Mouse (Mus musculus) lung, postnatal 0 days (tissue): ENCODE results near the gene Celf2. TPM values are rescaled to one million over a fixed set of nuclear protein-coding genes. Genes with fewer than 3 reads are reported as not detected.

Experiments
- ATAC-seq: fragments of 200-750 bp; cut with Nextera tagmentation; 2 replicates; pipeline ENCODE4 v1.8.0; 2017; ENCODE audit warnings: moderate library complexity
- DNase-seq: peaks from one replicate; pipeline ENCODE4 v3.0.0-alpha.2; 2016; ENCODE audit warnings: low spot score
- H3K27ac ChIP-seq: fragments of 300-500 bp; sonication (generic); 2 replicates; pipeline ENCODE4 v1.5.1; 2014; ENCODE audit warnings: antibody characterized with exemption, mild to moderate bottlenecking, low read length, mixed read lengths
- H3K27me3 ChIP-seq: fragments of 300-500 bp; sonication (generic); replicated peaks from 2 replicates; pipeline ENCODE4 v1.6.1; 2014; ENCODE audit warnings: low read length, mixed read lengths; ENCODE audit not compliant: insufficient read depth
- H3K36me3 ChIP-seq: fragments of 300-500 bp; sonication (generic); 2 replicates; pipeline ENCODE4 v1.6.1; 2014; ENCODE audit warnings: low read length, mixed read lengths; ENCODE audit not compliant: insufficient read depth
- H3K4me1 ChIP-seq: fragments of 300-500 bp; sonication (generic); 2 replicates; pipeline ENCODE4 v1.6.1; 2014; ENCODE audit warnings: antibody characterized with exemption, low read depth, low read length, mixed read lengths; ENCODE audit not compliant: insufficient read depth
- H3K4me2 ChIP-seq: fragments of 300-500 bp; sonication (generic); replicated peaks from 2 replicates; pipeline ENCODE4 v1.6.1; 2014; ENCODE audit warnings: low read depth, mild to moderate bottlenecking, low read length, moderate library complexity, mixed read lengths
- H3K4me3 ChIP-seq: fragments of 300-500 bp; sonication (generic); 2 replicates; pipeline ENCODE4 v1.5.1; 2014; ENCODE audit warnings: low read depth, low read length
- H3K9ac ChIP-seq: fragments of 300-500 bp; sonication (generic); replicated peaks from 2 replicates; pipeline ENCODE4 v1.6.1; 2014; ENCODE audit warnings: low read depth, mild to moderate bottlenecking
- H3K9me3 ChIP-seq: fragments of 300-500 bp; sonication (generic); 2 replicates; pipeline ENCODE4 v1.6.1; 2016; ENCODE audit warnings: low read length, mixed read lengths
- CTCF ChIP-seq: IDR thresholded peaks from 2 replicates; pipeline ENCODE4 v1.5.1; 2016; ENCODE audit warnings: antibody characterized with exemption, mild to moderate bottlenecking
- EP300 ChIP-seq: IDR thresholded peaks from 2 replicates; pipeline ENCODE4 v1.6.1; 2016; ENCODE audit warnings: antibody characterized with exemption, mild to moderate bottlenecking, control low read depth
- WGBS: fragments of 180-500 bp; shearing (Covaris S2); extraction: QIAGEN DNeasy Blood & Tissue Kit; methylation state at CpG from one replicate; pipeline ENCODE4 v1.1.7; 2014; 5-methylcytosine and 5-hydroxymethylcytosine counted together
- polyA plus RNA-seq: library from polyadenylated mRNA; unstranded; fragments of >200 nt; fragmentation: Nextera tagmentation; extraction: Ambion mirVana; gene quantifications from 2 replicates; pipeline ENCODE4 v1.2.1, GENCODE M21; 2015

Gene Celf2
- polyA plus RNA-seq, 1 experiment from 2014 or later: 49.6 TPM

DNA sequence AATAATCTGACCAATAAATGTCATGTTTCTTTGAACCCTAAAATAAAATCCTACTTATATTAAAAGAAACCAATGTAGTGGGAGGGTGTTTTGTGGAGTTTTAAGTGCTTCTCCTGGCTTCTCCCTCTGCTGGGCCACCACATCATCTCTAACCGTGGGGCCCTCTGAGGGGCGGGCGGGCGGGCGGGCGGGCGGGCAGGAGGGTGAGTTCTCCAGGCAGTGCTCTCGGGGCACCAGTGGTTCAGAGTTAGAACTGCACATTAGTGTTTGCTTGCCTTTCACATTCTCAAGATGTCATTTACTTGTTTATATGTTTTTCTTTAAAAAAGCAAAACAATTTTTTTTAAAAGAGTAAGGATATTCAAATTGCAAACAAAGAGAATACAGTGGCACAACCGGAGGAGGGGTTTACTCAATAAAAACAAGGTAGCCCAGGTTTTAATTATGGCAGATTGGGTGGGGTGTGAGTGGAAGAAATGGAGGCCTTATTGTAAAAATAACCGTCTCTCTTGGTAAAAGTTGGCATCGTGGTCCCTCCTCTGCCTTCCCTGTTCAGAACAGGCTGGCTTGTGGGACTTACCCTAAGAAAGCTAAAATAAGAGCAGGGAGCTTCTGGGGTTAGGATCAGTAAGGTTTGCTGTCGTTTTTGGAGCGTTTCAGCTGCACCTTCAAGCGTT, 962.8 kb downstream of the Celf2 start:
- ATAC-seq (no peak), DNase-seq (no peak)
- TF ChIP-seq EP300 (no peak), CTCF (no peak)
- no peaks in the 10 kb centered on the region for H3K4me1 ChIP-seq
- no peak overlapping the region for H3K4me2 ChIP-seq
- no peak overlapping the region for H3K9ac ChIP-seq
- H3K9me3 ChIP-seq: no peaks in the 10 kb centered on the region
- no peak overlapping the region for H3K27ac ChIP-seq
- WGBS: 77% methylated on average over 14 of the region's 14 CpGs
- no peaks in the 10 kb centered on the region for H3K27me3 ChIP-seq
- H3K36me3 ChIP-seq: no peaks in the 10 kb centered on the region; the same call in 1 of the 2 replicates
- no peak overlapping the region for H3K4me3 ChIP-seq

DNA sequence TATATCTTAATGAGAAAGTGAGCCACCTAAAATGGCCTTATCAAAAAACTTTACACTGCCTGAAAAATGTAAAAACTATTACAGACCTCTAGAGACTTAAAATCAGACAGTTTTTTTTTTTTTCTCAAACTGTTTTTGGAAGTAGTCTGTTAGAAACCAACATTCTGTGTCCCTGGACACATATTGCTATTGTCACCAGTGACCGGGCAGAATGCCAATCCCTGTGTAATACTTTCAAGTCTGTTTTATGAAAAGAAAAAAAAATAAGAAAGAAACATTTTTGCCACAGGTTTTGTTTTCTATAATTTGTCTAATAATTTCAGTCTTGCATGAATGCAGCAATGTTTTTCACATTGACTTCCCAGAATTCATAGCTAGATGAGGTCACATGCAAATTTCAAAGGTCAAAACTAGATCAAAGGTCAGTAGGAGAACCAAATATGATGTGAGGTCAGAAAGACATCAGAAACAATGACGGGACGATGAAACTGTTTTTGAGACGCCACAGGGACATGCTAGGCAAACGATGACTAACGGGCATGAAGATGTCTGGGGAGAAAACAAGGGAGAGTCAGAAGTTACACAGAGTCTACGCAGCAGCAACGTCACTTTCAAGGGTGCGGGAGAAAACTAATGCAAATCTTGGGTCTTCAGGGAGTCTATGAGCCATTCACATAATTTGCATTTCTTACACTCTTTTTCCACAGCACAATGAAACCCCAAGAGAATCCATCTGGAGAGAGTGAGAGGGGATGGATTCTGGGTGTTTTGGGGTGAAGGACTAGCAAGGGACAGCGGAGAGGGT, 964.0 kb downstream of the Celf2 start:
- Histone ChIP-seq H3K9ac (no peak overlapping the region), H3K4me1 (no peaks in the 10 kb centered on the region), H3K36me3 (no peaks in the 10 kb centered on the region; the same call in 1 of the 2 replicates), H3K9me3 (no peaks in the 10 kb centered on the region), H3K4me3 (no peak overlapping the region), H3K27me3 (no peaks in the 10 kb centered on the region), H3K27ac (no peak overlapping the region), H3K4me2 (no peak overlapping the region)
- DNase-seq (peak; percentile 43), ATAC-seq (no peak)
- WGBS: 83% methylated on average over 10 of the region's 10 CpGs
- TF ChIP-seq CTCF: no peak
- TF ChIP-seq EP300: no peak

DNA sequence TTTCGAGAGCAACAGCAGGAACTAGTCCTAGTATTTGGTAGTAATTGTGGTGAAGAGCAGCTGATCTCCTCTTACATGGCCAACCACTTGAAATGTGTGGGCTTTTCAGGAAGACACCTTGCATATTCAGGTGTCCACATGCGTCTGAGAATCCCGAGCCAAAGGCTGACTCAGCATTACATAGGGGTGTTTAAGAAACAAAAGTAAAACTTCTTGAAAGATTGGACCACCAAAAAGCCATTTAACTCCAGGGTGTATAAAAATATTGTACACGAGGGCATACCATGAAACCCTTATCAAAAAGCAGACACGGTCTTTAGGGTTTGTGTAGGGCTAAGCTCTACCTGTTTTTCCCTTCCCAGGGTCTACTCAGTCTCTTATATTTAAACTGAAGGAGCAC, 965.7 kb downstream of the Celf2 start:
- no peak for DNase-seq
- H3K36me3 ChIP-seq: no peaks in the 10 kb centered on the region
- no peak overlapping the region for H3K4me2 ChIP-seq
- no peaks in the 10 kb centered on the region for H3K27me3 ChIP-seq
- no peak overlapping the region for H3K27ac ChIP-seq
- no peak for ATAC-seq
- no peak overlapping the region for H3K9ac ChIP-seq
- H3K4me1 ChIP-seq: no peaks in the 10 kb centered on the region; the same call in 1 of the 2 replicates
- no peaks in the 10 kb centered on the region for H3K9me3 ChIP-seq
- TF ChIP-seq EP300: no peak
- no peak for TF ChIP-seq CTCF
- no peak overlapping the region for H3K4me3 ChIP-seq
- 79% methylated on average over 5 of the region's 5 CpGs for WGBS

GRCm38 (mm10) chr2:6542556-6543180, 966.7 kb downstream of the Celf2 start:
- Histone ChIP-seq H3K4me1 (no peaks in the 10 kb centered on the region; the same call in 1 of the 2 replicates), H3K4me3 (no peak overlapping the region), H3K9me3 (no peaks in the 10 kb centered on the region), H3K27ac (no peak overlapping the region), H3K27me3 (no peaks in the 10 kb centered on the region), H3K9ac (no peak overlapping the region), H3K4me2 (no peak overlapping the region), H3K36me3 (no peaks in the 10 kb centered on the region)
- WGBS: 75% methylated on average over 12 of the region's 12 CpGs
- TF ChIP-seq CTCF (no peak), EP300 (no peak)
- no peak for ATAC-seq
- DNase-seq: no peak

DNA sequence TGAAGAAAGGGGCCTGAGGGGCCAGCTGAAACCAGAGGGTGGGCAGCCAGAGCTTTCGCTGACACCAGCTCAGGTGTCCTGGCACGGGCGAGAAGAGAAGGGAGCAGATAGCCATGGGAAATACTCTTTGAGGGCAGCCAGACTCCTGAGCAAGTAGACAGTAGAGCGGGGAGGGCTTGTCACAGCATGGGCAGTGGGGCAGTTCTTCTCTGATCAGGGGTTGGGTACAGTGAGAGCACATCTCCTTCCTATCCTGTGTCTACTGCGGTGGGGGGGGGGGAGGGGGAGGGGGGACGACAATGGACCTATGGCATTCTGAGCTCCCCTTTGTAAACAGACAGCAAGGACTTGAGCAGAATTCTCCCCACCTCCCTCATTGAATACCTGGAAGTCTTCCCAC, 968.5 kb downstream of the Celf2 start:
- no peaks in the 10 kb centered on the region for H3K9me3 ChIP-seq
- DNase-seq (no peak), ATAC-seq (no peak)
- H3K9ac ChIP-seq: no peak overlapping the region
- WGBS: 86% methylated on average over 5 of the region's 6 CpGs
- no peak overlapping the region for H3K4me2 ChIP-seq
- no peak overlapping the region for H3K27ac ChIP-seq
- no peak overlapping the region for H3K4me3 ChIP-seq
- TF ChIP-seq CTCF (no peak), EP300 (no peak)
- H3K4me1 ChIP-seq: no peaks in the 10 kb centered on the region; the same call in 1 of the 2 replicates
- no peaks in the 10 kb centered on the region for H3K27me3 ChIP-seq
- no peaks in the 10 kb centered on the region for H3K36me3 ChIP-seq

GRCm38 (mm10) chr2:6540092-6540491, 969.3 kb downstream of the Celf2 start:
- Histone ChIP-seq H3K27ac (no peak overlapping the region), H3K4me1 (no peaks in the 10 kb centered on the region; the same call in 1 of the 2 replicates), H3K4me2 (no peak overlapping the region), H3K9me3 (no peaks in the 10 kb centered on the region), H3K36me3 (no peaks in the 10 kb centered on the region), H3K4me3 (no peak overlapping the region), H3K9ac (no peak overlapping the region), H3K27me3 (no peaks in the 10 kb centered on the region)
- no peak for TF ChIP-seq CTCF
- no peak for TF ChIP-seq EP300
- peak; percentile 34 for DNase-seq
- WGBS: 61% methylated on average over 11 of the region's 11 CpGs
- ATAC-seq: peak; percentile 54
